Mouse (Mus musculus): ENCODE measurements around the gene Dbi.

DNA sequence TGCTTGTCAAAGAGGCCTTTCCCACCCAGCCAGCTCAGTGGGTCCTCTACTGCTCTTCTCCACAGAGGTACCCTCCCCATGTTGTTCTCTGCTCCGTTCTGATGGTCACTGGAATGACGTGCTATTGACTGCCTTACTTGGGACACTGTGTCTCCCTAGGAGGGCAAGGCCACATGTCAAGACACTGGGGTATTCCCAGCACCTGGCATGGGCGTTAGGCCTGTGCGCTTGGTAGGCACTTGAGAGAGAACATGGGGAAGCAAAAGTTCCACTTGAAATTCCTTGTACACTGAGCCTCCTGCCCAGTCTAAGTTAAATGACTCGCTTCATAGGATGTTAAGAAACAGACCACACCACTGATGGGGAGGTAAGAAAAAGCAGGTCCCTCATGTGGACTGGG lies 51.8 kb downstream of the Dbi start:
- TF ChIP-seq TAL1 (IDR thresholded peaks at IDR 0.05; ENCODE audit: low read length) (no peak), GATA1 (IDR thresholded peaks at IDR 0.05; ENCODE audit: low read length) (no peak)
